Mouse (Mus musculus) G1E (cell line): Measurements from ENCODE around the gene Wfdc2. TPM values are rescaled to one million over a fixed set of nuclear protein-coding genes. Genes with fewer than 3 reads are reported as not detected.

ENCODE experiments used
- ATAC-seq: 2 replicates; pipeline ENCODE4 v1.8.0; 2016; ENCODE audit warnings: mild to moderate bottlenecking; ENCODE audit not compliant: insufficient number of reproducible peaks, poor library complexity, low FRiP score, severe bottlenecking; ENCODE audit errors: extremely low read depth
- DNase-seq: peaks from one replicate; pipeline ENCODE4 v3.0.0; 2012; ENCODE audit warnings: low spot score
- H3K27me3 ChIP-seq: 2 replicates; pipeline ENCODE4 v1.6.1; 2012; ENCODE audit warnings: mild to moderate bottlenecking, low read length, inconsistent platforms; ENCODE audit not compliant: insufficient read depth
- H3K36me3 ChIP-seq: replicated peaks from 2 replicates; pipeline ENCODE3; 2012; ENCODE audit warnings: mild to moderate bottlenecking, inconsistent platforms
- H3K4me1 ChIP-seq: 2 replicates; pipeline ENCODE4 v1.6.1; 2012; ENCODE audit warnings: low read depth, low read length, inconsistent platforms, mixed read lengths; ENCODE audit not compliant: insufficient read depth
- H3K4me3 ChIP-seq: 2 replicates; pipeline ENCODE4 v1.5.1; 2012; ENCODE audit warnings: low read depth, mild to moderate bottlenecking, inconsistent platforms, low read length, moderate library complexity, mixed read lengths
- H3K9me3 ChIP-seq: replicated peaks from 2 replicates; pipeline ENCODE4 v1.6.1; 2012; ENCODE audit warnings: inconsistent platforms
- CTCF ChIP-seq: IDR thresholded peaks from 2 replicates; pipeline ENCODE4 v1.5.1; 2012; ENCODE audit warnings: low read depth, low read length, inconsistent platforms, mixed read lengths
- GATA1 ChIP-seq: IDR thresholded peaks from 2 replicates; pipeline ENCODE4 v1.6.1; 2012; ENCODE audit warnings: borderline replicate concordance, low read length, inconsistent platforms, mixed read lengths
- GATA2 ChIP-seq: IDR thresholded peaks from 2 replicates; pipeline ENCODE4 v1.6.1; 2012; ENCODE audit warnings: low read depth, low read length, inconsistent platforms, borderline replicate concordance
- POLR2AphosphoS5 ChIP-seq: IDR thresholded peaks from 2 replicates; pipeline ENCODE4 v1.6.1; 2012; ENCODE audit warnings: low read depth, low read length, inconsistent platforms; ENCODE audit not compliant: insufficient replicate concordance
- TAL1 ChIP-seq: conservative IDR thresholded peaks from 2 replicates; pipeline ENCODE4 v1.6.1; 2012; ENCODE audit warnings: low read depth, low read length, inconsistent platforms, mixed read lengths
- polyA plus RNA-seq: library from polyadenylated mRNA; stranded (reverse); fragments of >175 nt; gene quantifications from 2 replicates; pipeline ENCODE4 v1.2.3, GENCODE M21; 2012
- total RNA-seq, 2 experiments: library from RNA; stranded (forward) in 1 of 2; stranded (reverse) in 1 of 2; fragments of 200-1000 nt in 1 of 2; fragments of >200 nt in 1 of 2; fragmentation: Nextera tagmentation in 1 of 2; gene quantifications; 2 replicates each; pipeline ENCODE4 v1.2.3; 2014 to 2017

Gene Wfdc2
- total and polyA plus RNA-seq, 3 experiments, result not detected

DNA sequence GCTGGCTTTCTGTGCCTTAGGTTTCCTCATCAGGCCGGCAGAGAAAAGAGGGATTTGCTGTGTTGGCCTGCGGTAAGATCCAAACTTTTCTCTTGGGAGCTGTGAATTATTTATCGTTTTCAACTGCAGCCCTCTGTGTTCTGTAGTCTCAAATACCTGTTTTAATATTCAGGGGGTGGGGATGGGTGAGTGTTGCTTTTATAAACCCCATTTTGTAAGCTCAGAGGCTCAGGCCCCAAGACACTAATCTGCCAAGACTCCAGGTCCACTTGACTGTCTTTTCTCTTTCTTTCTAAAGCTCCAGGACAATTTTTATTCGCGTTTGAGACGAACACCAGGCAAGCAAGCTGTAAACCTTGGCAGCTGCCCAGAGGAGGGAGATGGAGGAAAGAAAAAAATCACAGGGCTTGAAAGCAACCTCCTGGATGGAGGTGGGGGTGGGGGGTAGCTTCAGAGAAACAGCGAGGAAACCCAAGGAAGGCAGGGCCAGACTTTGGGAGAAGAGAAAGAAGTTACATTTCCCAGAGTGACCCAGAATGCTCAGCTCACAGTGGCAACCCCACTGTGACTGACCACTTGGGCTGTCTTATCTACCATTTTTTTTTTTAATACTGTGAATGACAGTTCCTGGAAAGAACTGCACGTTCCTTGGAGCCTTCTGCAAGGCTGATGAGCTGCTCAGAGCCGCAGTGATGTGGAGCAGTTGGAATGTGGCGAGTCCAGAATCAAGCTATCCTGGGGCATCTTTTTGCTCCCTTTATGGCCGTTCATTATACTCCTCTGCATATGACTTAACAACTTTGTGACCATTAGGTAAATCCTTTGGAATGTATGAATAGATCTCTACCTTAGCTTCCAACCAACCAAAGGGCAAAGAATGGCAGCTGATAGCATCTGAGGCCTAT lies 43.7 kb upstream of the Wfdc2 start:
- no peak for ATAC-seq
- no peak for TF ChIP-seq TAL1
- no peak for TF ChIP-seq GATA2
- no peak for TF ChIP-seq CTCF
- no peak for TF ChIP-seq POLR2AphosphoS5
- no peak for TF ChIP-seq GATA1
- Histone ChIP-seq H3K4me1 (peaks cover 5% of the 10 kb centered on the region; the same call in 1 of the 2 replicates), H3K27me3 (peaks cover 34% of the 10 kb centered on the region), H3K36me3 (no peaks in the 10 kb centered on the region), H3K9me3 (no peaks in the 10 kb centered on the region; the same call in 1 of the 2 replicates), H3K4me3 (no peak overlapping the region)
- DNase-seq, result no peak

DNA sequence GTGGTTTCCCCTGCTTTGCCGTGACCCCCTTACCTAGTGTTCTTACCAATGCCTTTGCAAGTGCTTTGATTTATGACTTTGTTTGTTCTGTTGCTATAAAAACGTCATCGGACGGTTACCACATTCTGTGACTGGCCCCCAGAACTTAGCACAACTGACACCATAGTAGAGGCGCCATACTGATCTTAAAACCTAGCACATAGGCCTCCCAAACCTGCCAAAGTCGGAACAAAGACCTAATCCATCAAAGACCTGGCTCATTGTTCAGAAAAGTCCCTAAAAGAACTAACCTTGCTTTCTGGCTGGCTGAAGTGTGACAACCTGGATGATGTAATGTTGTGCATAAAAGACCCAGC lies 43.1 kb upstream of the Wfdc2 start:
- TF ChIP-seq GATA2, result no peak
- no peak for TF ChIP-seq TAL1
- TF ChIP-seq CTCF, result no peak
- TF ChIP-seq POLR2AphosphoS5, result no peak
- no peak for TF ChIP-seq GATA1
- H3K4me3 ChIP-seq, result no peak overlapping the region
- peaks cover 31% of the 10 kb centered on the region for H3K27me3 ChIP-seq
- H3K36me3 ChIP-seq, result no peaks in the 10 kb centered on the region
- ATAC-seq (no peak), DNase-seq (no peak)
- no peaks in the 10 kb centered on the region; the same call in 1 of the 2 replicates for H3K9me3 ChIP-seq
- H3K4me1 ChIP-seq, result peaks cover 5% of the 10 kb centered on the region; the same call in 1 of the 2 replicates

DNA sequence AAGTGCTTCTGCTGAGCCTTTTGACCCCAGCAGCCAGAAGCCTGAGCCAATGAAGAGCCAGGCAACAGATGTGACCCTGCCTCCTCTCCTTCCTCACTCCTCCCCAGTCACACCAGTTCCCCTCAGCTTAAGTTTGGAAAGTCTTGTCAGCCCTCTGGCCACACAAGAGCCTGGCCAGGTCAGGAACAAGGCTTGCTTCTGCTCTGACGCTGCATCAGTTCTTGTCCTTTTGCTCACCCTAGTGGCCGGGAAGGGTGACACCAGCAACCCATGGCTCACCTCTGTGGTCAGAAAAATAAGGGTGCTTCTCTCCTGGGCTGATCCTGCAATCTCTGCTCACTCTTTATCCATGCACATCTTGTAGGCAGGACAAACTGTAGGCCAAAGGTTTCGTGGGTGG lies 41.4 kb upstream of the Wfdc2 start:
- peak; percentile 59; the same call in 1 of the 2 replicates for ATAC-seq

GRCm38 (mm10) chr2:164521841-164522240 lies 40.4 kb upstream of the Wfdc2 start:
- Histone ChIP-seq H3K27me3 (peaks cover 22% of the 10 kb centered on the region), H3K9me3 (peaks cover 6% of the 10 kb centered on the region), H3K4me1 (no peaks in the 10 kb centered on the region; the same call in 1 of the 2 replicates), H3K36me3 (no peaks in the 10 kb centered on the region), H3K4me3 (no peak overlapping the region)
- ATAC-seq, result no peak
- peak; percentile 12 for DNase-seq
- TF ChIP-seq GATA2 (no peak), GATA1 (no peak), POLR2AphosphoS5 (no peak), TAL1 (no peak), CTCF (no peak)

More for the DNA sequence above, 41.4 kb upstream of the Wfdc2 start:
- no peaks in the 10 kb centered on the region for H3K36me3 ChIP-seq
- H3K9me3 ChIP-seq, result no peaks in the 10 kb centered on the region; the same call in 1 of the 2 replicates
- TF ChIP-seq CTCF (peak; percentile 4; the same call in 1 of the 2 replicates), GATA2 (no peak), POLR2AphosphoS5 (no peak), GATA1 (no peak), TAL1 (no peak)
- peaks cover 5% of the 10 kb centered on the region; the same call in 1 of the 2 replicates for H3K4me1 ChIP-seq
- H3K27me3 ChIP-seq, result peaks cover 27% of the 10 kb centered on the region
- H3K4me3 ChIP-seq, result no peak overlapping the region
- DNase-seq, result peak; percentile 55

GRCm38 (mm10) chr2:164522280-164522679 lies 39.9 kb upstream of the Wfdc2 start:
- Histone ChIP-seq H3K9me3 (peaks cover 7% of the 10 kb centered on the region), H3K36me3 (no peaks in the 10 kb centered on the region), H3K4me3 (no peak overlapping the region), H3K4me1 (no peaks in the 10 kb centered on the region; the same call in 1 of the 2 replicates), H3K27me3 (peaks cover 22% of the 10 kb centered on the region)
- ATAC-seq (no peak), DNase-seq (no peak)
- no peak for TF ChIP-seq POLR2AphosphoS5
- no peak for TF ChIP-seq TAL1
- TF ChIP-seq CTCF, result no peak
- TF ChIP-seq GATA1, result no peak
- TF ChIP-seq GATA2, result no peak

- ATAC-seq (no peak), DNase-seq (no peak)
- no peaks in the 10 kb centered on the region; the same call in 1 of the 2 replicates for H3K4me1 ChIP-seq
- no peak overlapping the region for H3K4me3 ChIP-seq
- H3K9me3 ChIP-seq, result peaks cover 7% of the 10 kb centered on the region
- no peaks in the 10 kb centered on the region for H3K36me3 ChIP-seq
- TF ChIP-seq POLR2AphosphoS5 (no peak), GATA1 (no peak), TAL1 (no peak), GATA2 (no peak), CTCF (no peak)
- H3K27me3 ChIP-seq, result peaks cover 22% of the 10 kb centered on the region
Measured at GRCm38 (mm10) chr2:164523301-164523773, 38.9 kb upstream of the Wfdc2 start.
